Mouse (Mus musculus) megakaryocyte-erythroid progenitor cell, adult 5-6 weeks (primary cell): ENCODE measurements around the gene Hexim2. TPM values are rescaled to one million over a fixed set of nuclear protein-coding genes. Genes with fewer than 3 reads are reported as not detected.

Experiments used
- ATAC-seq: replicated peaks from 2 replicates; pipeline ENCODE4 v1.8.0; 2016; ENCODE audit warnings: mild to moderate bottlenecking, inconsistent platforms; ENCODE audit not compliant: severe bottlenecking, poor library complexity, low FRiP score, low TSS enrichment
- total RNA-seq, 2 experiments: library from RNA; stranded (forward) in 1 of 2; stranded (reverse) in 1 of 2; fragments of 200-1000, 215-1000 nt in 1 of 2; fragments of >200 nt in 1 of 2; fragmentation: Nextera tagmentation in 1 of 2; gene quantifications; 2 replicates each; pipeline ENCODE4 v1.2.3; 2014 to 2017

Gene Hexim2
- total RNA-seq, 2 experiments from 2014 or later: 4.1 to 7.8 TPM

- no peak for ATAC-seq
These were observed 25.8 kb upstream of the Hexim2 start for GRCm38 (mm10) chr11:103106386-103106785.

DNA sequence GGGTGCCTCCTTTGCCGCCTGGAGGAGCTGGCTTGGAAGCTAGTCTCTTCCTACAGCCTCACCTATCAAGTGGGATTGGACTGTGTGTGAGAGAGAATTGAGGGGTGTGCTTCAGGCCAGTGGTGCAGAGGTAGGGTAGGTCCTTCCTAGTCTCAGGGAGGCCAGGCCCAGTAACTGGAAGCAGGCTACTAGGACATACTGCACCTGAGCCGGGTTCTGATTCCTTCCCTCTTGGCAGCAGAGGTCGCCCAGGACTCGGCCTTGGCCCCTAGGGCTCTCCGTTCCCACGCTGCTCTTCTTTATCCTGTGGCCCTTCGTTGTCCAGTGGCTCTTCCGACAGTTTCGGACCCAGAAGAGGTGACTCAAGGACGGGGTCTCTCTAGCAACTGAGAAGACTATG, 20.9 kb upstream of the Hexim2 start:
- ATAC-seq: no peak

GRCm38 (mm10) chr11:103111881-103112551, 20.2 kb upstream of the Hexim2 start:
- ATAC-seq: no peak

DNA sequence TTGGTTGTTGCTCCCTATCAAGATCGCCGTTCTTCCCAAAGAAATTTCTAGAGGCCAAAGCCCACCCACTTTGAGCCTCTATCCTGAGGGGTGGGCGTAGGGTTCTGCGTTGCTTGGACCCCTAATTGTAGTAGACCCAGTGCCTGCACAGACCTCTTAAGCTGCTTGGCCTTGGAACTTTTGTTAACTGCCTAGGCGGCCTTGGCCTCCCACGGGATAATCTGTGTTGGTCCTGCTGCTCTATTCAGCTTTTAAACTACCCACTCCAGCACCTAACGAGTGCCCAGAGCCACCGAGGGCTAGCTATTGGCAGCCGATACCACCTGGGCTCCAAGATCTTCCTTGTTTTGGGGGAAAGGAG, 19.7 kb upstream of the Hexim2 start:
- ATAC-seq: no peak

- ATAC-seq: no peak
These were observed 19.2 kb upstream of the Hexim2 start for GRCm38 (mm10) chr11:103113005-103113404.

DNA sequence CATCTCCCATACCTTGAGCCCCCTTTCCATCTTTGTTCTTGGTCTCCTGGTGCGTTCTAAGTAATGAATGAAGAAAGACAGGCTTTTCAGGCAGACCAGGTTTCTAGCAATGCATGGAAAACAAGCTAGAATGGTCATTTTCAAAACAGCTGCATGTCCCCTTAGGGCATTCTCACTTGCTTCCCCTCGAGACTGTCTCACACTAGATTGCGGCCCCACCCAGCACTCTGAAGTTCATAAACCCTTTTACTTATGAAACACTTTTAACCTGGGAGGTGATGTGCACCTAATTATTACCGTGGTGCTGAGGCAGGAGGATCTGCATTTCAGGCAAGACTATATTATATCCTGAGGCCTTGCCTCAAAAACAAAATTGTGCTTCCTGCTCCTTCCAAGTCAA, 18.5 kb upstream of the Hexim2 start:
- ATAC-seq: no peak

GRCm38 (mm10) chr11:103114270-103114943, 17.8 kb upstream of the Hexim2 start:
- ATAC-seq: no peak

DNA sequence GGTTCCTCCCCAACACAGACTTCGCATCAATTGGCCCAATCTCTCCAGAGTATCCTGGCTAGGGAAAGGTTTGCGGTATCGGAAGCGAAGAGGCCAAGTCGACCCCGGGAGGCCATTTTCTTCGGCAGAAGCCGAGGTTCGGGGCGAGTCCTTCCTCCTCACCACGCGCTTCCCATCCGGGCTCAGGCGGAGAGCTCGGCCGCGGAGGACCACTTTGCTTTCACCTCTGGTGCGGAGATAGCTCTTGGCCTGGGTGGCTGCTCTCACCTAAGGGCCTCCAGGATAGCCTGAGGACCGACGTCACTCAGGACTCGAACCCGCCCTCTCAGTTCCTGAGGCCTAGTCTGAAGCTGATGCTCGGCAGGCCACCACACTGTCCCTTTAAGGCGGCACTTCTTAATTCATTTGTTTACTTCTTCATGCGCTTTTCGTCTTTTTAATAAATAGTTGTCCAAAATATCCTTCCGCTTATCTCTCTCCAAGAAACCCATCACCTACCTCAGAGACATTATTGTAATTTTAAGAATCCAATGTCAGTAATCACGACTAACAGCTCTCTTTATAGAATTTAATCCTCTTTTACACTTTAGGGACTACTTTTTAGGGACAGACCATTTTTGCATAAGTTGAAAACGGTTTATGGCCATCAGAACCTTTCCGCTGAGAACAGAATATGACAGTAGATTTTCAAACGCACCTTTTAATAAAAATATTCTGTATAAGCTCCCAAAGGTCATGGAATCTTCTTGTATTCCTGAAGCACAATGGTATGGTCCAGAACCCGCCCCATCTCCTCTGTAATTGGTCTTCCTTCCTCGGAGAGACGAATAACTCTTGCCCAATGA, 16.8 kb upstream of the Hexim2 start:
- peak; percentile 55 for ATAC-seq

DNA sequence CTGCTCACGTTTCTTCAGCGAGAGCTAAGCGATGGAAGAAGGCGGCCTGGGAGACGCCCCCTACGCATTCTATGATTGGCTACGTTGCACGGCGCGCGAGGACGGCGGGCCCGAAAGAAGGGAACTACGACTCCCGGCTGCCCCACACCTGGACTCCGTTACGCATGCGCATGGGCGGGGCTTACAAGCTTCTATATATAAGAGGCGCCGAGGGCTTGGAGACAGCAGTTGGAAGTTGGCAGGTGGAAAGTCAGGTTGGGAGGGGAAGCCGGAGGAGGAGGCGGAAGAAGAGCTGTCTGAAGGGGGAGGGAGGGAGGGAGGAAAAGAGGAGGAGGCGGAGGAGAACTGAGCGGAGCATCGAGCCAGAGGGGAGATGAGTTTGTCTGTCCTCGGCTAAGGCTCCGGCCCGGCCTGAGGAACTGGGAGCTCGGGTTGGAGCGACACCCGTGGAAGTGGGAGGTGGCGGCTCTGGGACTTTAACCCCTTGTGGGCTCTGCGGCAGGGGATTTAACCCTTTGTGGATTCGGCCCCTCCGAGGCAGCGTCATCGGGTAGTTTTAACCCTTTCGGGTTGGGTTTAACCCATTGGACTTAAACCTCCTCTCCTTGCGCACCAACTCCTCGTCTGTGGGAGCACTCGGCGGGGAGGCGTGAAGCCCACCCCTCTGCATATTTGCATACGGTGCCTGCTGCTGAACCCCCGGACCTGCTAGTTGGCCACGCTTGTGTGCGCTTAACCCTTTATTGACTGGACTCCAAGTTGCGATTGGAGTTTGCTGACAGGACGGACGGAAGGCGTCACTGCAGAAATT, 16.0 kb upstream of the Hexim2 start, which contains the start of gene Hexim1:
TSS of gene Hexim1 (plus strand) at position 224 of the 811 bp plus-strand sequence.
- peak; percentile 89 for ATAC-seq

- ATAC-seq: peak; percentile 36
These were observed 15.2 kb upstream of the Hexim2 start for GRCm38 (mm10) chr11:103116959-103117590.

DNA sequence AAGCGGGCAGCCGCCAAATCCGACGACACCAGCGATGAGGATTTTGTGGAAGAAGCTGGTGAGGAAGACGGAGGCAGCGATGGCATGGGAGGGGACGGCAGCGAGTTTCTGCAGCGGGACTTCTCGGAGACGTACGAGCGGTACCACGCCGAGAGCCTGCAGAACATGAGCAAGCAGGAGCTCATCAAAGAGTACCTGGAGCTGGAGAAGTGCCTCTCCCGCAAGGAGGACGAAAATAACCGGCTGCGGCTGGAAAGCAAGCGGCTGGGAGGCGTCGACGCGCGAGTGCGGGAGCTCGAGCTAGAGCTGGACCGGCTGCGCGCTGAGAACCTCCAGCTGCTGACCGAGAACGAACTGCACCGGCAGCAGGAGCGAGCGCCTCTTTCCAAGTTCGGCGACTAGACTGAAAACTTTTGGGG, 14.6 kb upstream of the Hexim2 start:
- ATAC-seq: no peak

- ATAC-seq: no peak
These were observed 13.4 kb upstream of the Hexim2 start for GRCm38 (mm10) chr11:103118866-103119265.

DNA sequence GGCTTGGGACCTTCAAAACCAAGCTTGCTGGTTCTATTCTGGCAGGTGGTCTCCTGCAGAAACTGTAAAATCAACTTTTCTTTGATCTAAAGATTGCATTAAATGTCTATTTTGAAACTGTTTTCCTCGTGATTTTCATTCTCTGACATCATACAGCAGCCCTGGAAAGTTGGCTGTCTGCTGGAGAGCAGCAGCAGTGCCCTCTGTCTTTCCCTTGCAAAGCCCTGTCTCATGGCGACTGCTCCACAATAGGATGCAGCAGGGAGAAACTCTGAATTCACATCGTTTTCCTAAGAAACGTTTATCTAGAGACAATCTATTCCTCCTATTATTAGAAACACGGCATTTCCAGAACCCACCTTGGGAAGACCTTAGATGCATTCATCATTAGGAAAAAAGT, 12.6 kb upstream of the Hexim2 start:
- no peak for ATAC-seq

DNA sequence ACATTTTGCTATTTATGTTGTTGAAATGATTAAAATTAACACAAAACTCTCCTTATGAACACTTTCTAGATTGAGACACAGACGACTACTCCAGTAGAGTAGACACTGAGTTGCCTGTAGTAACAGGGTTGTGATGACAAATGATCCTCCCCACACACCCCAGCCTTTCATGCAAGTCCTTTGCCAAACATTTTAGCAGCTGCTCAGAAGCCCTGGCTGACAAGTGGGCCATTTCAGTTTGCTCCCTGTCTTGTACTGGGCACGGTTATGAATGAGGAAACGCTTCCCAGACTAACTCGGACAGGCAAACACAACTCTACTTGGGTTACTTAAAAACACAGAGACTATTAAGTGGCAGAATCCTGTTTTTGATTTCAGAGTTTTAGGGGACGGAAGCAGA, 11.9 kb upstream of the Hexim2 start:
- no peak for ATAC-seq

- ATAC-seq: peak; percentile 83
These were observed 587 bp downstream of the Hexim2 start for GRCm38 (mm10) chr11:103132576-103133455.

GRCm38 (mm10) chr11:103133456-103134185, 1.4 kb downstream of the Hexim2 start:
- ATAC-seq: no peak

- ATAC-seq: no peak
These were observed 2.0 kb downstream of the Hexim2 start for GRCm38 (mm10) chr11:103134221-103134620.
